Mouse (Mus musculus): ENCODE data around the gene AI413582. TPM values are rescaled to one million over a fixed set of nuclear protein-coding genes. Genes with fewer than 3 reads are reported as not detected.

The AI413582 gene
- polyA plus RNA-seq (2014; fragmentation: Nextera tagmentation; extraction: Ambion mirVana): 17.6 and 21.8 TPM in 2 replicates

DNA sequence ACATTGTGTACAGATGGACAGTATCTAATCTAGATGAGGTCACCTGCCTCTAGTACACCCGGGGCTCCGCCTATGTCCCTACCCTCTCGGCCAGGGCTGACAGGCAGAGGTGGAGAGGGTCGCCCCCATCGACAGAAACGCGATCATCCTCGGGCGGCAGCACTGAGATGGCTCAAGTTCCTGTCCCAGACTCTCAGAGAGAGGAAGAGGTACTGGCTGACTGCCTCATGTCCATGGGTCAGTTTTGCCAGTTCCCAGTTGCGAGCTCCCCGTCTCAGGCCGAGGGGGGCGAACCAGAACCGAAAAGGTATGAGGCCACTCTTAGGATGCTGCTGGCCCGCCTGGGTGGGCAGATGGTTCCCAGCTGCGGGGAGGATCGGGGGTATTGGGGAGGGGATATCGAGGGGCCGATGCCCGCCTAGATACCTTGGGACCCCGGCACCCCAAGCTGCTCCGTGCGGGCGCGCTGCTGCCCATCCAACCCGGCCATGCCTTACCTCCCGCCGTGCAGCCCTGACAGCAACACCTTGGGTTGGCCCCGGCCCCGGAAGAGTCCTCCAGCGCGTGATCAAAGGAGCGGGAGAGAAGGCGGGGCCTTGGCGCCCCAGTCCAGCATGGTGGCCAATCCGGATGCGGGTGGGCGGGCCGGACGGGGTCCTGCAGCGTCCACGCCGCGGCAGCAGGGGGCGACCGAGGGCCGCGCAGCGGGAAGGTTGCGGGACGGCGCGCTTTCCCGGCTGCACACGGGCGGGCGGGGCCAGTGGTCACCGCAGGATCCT lies at the start of gene AI413582:
AI413582 (minus strand) TSS at position 594 of the 779 bp plus-strand sequence.
- Histone ChIP-seq H3K4me2 (peak within 1 kb of the TSS; percentile 98), H3K9me3 (ENCODE audit: low read depth, low read length) (no peaks in the 10 kb centered on the region), H3K27me3 (ENCODE audit: insufficient read depth, low read length) (no peaks in the 10 kb centered on the region), H3K27ac (ENCODE audit: low read depth) (no peak within 1 kb of the TSS; the same call in 1 of the 2 replicates), H3K36me3 (ENCODE audit: insufficient read depth) (peaks cover 18% of the 10 kb centered on the region), H3K4me1 (ENCODE audit: insufficient read depth) (0 out of 2 replicates have a peak, but pooled peaks cover 6% of the 10 kb centered on the region), H3K4me3 (ENCODE audit: low read depth, low read length) (peak within 1 kb of the TSS; percentile 61), H3K9ac (peak within 1 kb of the TSS; percentile 62)
- under 1% methylated on average over 58 of the region's 58 CpGs for WGBS
- DNase-seq (peak; percentile 96), ATAC-seq (ENCODE audit: insufficient read depth) (peak; percentile 95)
- peak; percentile 65 for TF ChIP-seq CTCF (IDR thresholded peaks at IDR 0.05; ENCODE audit: low read depth)

DNA sequence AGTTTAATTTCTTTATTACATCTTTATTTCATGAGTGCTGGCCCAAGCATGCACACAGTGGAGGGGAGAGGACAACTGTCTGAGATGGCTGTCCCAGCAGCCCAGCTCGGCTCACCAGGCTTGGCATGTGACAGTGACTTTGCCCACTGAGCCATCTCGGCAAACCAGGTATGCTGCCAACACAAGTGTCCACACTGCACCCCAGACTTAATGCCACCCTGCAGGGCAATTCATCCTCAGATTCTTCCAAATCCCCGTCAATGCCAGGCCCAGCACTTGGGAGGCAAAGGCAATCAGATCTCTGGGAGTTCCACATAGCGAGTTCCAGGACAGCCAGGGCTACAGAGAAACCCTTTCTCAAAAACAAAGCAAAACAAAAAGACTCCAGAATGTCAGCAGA lies 47.5 kb upstream of the AI413582 start:
- no peak for DNase-seq
- ATAC-seq (ENCODE audit: insufficient read depth): no peak
- Histone ChIP-seq H3K9me3 (ENCODE audit: low read depth, low read length) (no peaks in the 10 kb centered on the region; the same call in 1 of the 2 replicates), H3K9ac (no peak overlapping the region), H3K27me3 (ENCODE audit: insufficient read depth, low read length) (no peaks in the 10 kb centered on the region), H3K4me2 (no peak overlapping the region), H3K27ac (ENCODE audit: low read depth) (no peak overlapping the region), H3K4me3 (ENCODE audit: low read depth, low read length) (no peak overlapping the region), H3K36me3 (ENCODE audit: insufficient read depth) (0 out of 2 replicates have a peak, but pooled peaks cover 12% of the 10 kb centered on the region), H3K4me1 (ENCODE audit: insufficient read depth) (no peaks in the 10 kb centered on the region; the same call in 1 of the 2 replicates)
- WGBS: 75% methylated on average over 4 of the region's 4 CpGs
- no peak for TF ChIP-seq CTCF (IDR thresholded peaks at IDR 0.05; ENCODE audit: low read depth)

DNA sequence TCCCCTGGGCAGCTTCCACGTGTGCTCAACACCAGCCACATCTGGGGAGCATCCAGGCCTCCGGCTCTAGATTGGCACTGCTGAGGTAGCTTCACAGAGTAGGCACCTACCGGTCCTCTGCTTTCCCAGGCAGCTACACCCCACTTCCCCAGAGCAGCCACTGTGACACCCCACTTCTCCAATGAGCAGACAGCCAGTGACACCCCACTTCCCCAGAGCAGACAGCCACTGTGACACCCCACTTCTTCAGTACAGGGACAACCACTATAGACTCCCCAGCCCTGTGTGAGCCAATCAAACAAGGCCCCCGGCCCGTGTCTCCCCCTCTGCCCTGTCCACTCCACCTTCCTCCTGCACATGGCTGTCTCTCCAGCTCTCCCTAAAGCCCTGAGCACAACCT lies 46.4 kb upstream of the AI413582 start:
- 78% methylated on average over 5 of the region's 5 CpGs for WGBS
- 0 out of 2 replicates have a peak, but pooled peaks cover 9% of the 10 kb centered on the region for H3K36me3 ChIP-seq (ENCODE audit: insufficient read depth)
- no peak overlapping the region for H3K27ac ChIP-seq (ENCODE audit: low read depth)
- H3K9ac ChIP-seq: no peak overlapping the region
- no peak for ATAC-seq (ENCODE audit: insufficient read depth)
- no peak for DNase-seq
- no peak overlapping the region for H3K4me2 ChIP-seq
- H3K27me3 ChIP-seq (ENCODE audit: insufficient read depth, low read length): no peaks in the 10 kb centered on the region
- H3K4me1 ChIP-seq (ENCODE audit: insufficient read depth): no peaks in the 10 kb centered on the region; the same call in 1 of the 2 replicates
- no peak for TF ChIP-seq CTCF (IDR thresholded peaks at IDR 0.05; ENCODE audit: low read depth)
- no peak overlapping the region for H3K4me3 ChIP-seq (ENCODE audit: low read depth, low read length)
- H3K9me3 ChIP-seq (ENCODE audit: low read depth, low read length): no peaks in the 10 kb centered on the region

- no peak for ATAC-seq (ENCODE audit: insufficient read depth)
- Histone ChIP-seq H3K27me3 (ENCODE audit: insufficient read depth, low read length) (no peaks in the 10 kb centered on the region), H3K9ac (no peak overlapping the region), H3K36me3 (ENCODE audit: insufficient read depth) (0 out of 2 replicates have a peak, but pooled peaks cover 4% of the 10 kb centered on the region), H3K4me2 (no peak overlapping the region), H3K27ac (ENCODE audit: low read depth) (no peak overlapping the region), H3K9me3 (ENCODE audit: low read depth, low read length) (no peaks in the 10 kb centered on the region), H3K4me1 (ENCODE audit: insufficient read depth) (no peaks in the 10 kb centered on the region; the same call in 1 of the 2 replicates), H3K4me3 (ENCODE audit: low read depth, low read length) (no peak overlapping the region)
- DNase-seq: no peak
- WGBS: 50% methylated on average over 3 of the region's 3 CpGs
- no peak for TF ChIP-seq CTCF (IDR thresholded peaks at IDR 0.05; ENCODE audit: low read depth)
Observed at GRCm38 (mm10) chr17:27611519-27611884, 45.9 kb upstream of the AI413582 start.

DNA sequence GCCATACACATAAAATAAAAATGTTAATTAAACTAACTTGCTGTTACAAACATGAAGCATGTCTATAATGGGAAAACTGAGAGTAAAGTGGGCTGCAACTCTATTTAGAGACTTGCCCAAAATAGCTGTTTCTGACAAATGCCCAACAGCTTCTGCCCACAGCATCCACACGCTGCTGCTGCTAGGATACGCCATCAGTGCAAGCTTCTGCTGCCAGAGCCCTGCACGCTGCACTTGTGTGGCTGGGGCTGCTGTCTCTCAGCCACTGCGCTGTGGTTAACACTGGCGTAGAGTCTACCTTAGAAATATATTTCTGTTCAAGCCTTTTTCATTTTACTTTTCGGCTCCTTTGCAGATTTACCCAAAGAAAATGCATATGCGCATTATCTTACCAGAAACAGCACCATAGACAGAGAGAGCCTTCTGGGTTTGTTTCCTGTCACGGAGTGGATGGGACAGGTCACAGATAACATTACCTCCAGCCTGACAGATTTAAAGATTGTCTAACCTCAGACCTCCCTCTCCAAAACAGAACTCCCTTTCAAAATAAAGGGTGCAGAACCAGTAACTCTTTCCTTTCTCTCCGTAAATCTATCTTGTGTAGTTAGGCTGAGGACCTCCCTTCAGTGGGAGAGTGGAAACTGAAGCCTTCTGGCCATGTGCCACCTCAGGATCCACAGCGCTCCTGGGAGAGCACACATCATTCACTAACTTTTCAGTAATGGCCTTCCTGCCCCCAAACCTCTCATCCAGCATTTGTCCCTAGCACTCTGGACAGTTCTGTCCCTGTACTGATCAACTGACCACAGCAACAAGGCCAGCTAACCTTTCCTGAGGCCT lies 45.3 kb upstream of the AI413582 start:
- no peak overlapping the region for H3K4me3 ChIP-seq (ENCODE audit: low read depth, low read length)
- H3K27ac ChIP-seq (ENCODE audit: low read depth): no peak overlapping the region
- no peaks in the 10 kb centered on the region; the same call in 1 of the 2 replicates for H3K4me1 ChIP-seq (ENCODE audit: insufficient read depth)
- no peak for TF ChIP-seq CTCF (IDR thresholded peaks at IDR 0.05; ENCODE audit: low read depth)
- DNase-seq (no peak), ATAC-seq (ENCODE audit: insufficient read depth) (no peak)
- H3K36me3 ChIP-seq (ENCODE audit: insufficient read depth): 0 out of 2 replicates have a peak, but pooled peaks cover 4% of the 10 kb centered on the region
- no peaks in the 10 kb centered on the region for H3K27me3 ChIP-seq (ENCODE audit: insufficient read depth, low read length)
- no peak overlapping the region for H3K9ac ChIP-seq
- WGBS: 66% methylated on average over 10 of the region's 10 CpGs
- no peaks in the 10 kb centered on the region for H3K9me3 ChIP-seq (ENCODE audit: low read depth, low read length)
- no peak overlapping the region for H3K4me2 ChIP-seq

DNA sequence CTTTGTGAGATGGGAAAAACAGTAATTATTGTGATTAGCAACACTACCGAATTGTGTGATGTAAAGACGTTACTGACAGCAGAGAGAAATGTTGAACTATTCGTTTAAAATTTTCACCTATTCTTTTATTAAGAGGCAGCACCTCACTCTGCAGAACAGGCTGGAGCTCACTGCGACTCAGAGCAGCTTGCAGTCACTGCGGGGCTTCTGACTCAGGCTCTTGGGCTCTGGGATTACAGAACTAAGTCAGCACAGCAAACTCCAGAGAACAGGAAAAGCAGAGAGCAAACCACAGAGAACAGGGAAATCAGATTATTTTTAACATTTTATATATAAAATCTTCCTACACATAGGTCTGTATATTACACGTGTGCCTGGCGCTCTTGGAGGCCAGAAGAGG lies 44.0 kb upstream of the AI413582 start:
- DNase-seq (no peak), ATAC-seq (ENCODE audit: insufficient read depth) (no peak)
- Histone ChIP-seq H3K4me1 (ENCODE audit: insufficient read depth) (no peaks in the 10 kb centered on the region; the same call in 1 of the 2 replicates), H3K4me3 (ENCODE audit: low read depth, low read length) (no peak overlapping the region), H3K4me2 (no peak overlapping the region), H3K27ac (ENCODE audit: low read depth) (no peak overlapping the region), H3K27me3 (ENCODE audit: insufficient read depth, low read length) (no peaks in the 10 kb centered on the region), H3K9ac (no peak overlapping the region), H3K36me3 (ENCODE audit: insufficient read depth) (0 out of 2 replicates have a peak, but pooled peaks cover 4% of the 10 kb centered on the region), H3K9me3 (ENCODE audit: low read depth, low read length) (no peaks in the 10 kb centered on the region)
- no peak for TF ChIP-seq CTCF (IDR thresholded peaks at IDR 0.05; ENCODE audit: low read depth)
- WGBS: 83% methylated on average over 7 of the region's 7 CpGs

All from lung, embryonic 14.5 days (tissue).